Mouse (Mus musculus): ENCODE results near the gene Gm29582.
"Not testable (repeated sequence)": the region's sequence is repeated elsewhere in the genome, so short reads cannot be mapped to it uniquely, and the experiment has no call there.

Gene Gm29582

GRCm38 (mm10) chrY:30738461-30738860 lies at the start of gene Gm29582:
Gene Gm29582 (minus strand): TSS chrY:30738561.
- not testable (repeated sequence) for DNase-seq (ENCODE audit: low spot score)
